Mouse (Mus musculus) lung, adult 2 months (tissue): ENCODE data around the gene Btbd16.

Source experiments
- CTCF ChIP-seq: fragments of 200-500 bp; IDR thresholded peaks from 2 replicates; pipeline ENCODE4 v1.5.1; 2011; ENCODE audit warnings: mild to moderate bottlenecking, low read length, control low read depth; ENCODE audit not compliant: insufficient read depth
- POLR2A ChIP-seq: fragments of 200-500 bp; IDR thresholded peaks from 2 replicates; pipeline ENCODE4 v1.6.1; 2011; ENCODE audit warnings: low read depth, mild to moderate bottlenecking, control low read depth, low read length, borderline replicate concordance; ENCODE audit errors: extremely low read depth

DNA sequence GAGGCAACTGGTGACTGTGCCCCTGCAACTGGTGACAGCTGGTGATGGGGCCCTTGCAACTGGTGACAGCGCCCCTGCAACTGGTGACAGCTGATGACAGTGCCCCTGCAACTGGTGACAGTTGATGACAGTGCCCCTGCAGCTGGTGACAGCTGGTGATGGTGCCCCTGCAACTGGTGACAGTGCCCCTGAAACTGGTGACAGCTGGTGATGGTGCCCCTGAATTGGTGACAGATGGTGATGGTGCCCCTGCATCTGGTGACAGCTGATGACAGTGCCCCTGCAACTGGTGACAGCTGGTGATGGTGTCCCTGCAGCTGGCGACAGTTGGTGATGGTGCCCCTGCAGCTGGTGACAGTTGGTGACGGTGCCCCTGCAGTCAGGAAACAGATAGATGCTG, 52.5 kb downstream of the Btbd16 start:
- TF ChIP-seq POLR2A (no peak), CTCF (no peak)
